Mouse (Mus musculus): Measurements from ENCODE around the gene Pla2g6.

The Pla2g6 gene

DNA sequence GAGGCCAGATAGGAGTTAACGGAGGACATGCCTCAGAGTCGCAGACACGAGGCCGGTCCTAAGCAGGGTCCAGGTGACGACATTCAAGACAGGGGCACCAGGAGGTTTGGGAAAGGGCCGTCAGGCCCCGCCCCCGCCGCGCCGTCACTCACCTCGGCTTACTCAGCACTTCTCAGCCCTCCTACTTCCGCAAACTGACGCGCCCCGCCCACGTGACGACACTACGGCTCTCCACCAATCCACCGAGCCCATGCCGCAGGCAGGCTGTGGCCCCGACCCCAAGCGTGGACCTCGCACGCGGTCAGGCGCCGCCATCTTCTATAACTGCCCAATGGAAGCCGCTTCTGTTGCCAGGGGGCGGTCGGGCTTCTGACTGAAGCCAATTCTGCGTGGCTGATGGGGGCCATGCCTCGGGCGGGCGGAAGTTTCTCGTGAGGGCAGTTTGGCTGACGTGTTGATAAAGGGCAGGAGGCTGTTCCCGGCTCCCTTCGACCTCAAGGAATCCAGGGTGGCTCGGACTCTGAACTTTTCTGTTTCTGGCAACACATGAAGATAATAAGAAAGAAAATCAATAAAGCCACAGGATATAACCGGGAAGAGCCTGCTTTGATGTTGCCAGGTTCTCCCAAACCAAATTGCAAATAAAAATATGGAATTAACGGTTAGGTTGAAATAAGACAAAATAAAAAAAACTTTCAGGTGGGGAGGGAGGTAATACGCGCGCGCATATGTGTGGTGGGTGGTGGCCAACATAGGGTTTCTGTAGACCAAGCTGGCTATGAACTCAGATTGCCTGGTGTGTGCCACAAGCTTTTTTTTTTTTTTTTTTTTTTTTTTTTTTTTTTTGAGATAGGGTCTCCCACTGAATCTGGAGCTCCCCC, at the start of gene Pla2g6:
Gene Pla2g6 (minus strand): TSS at position 333 of the 881 bp plus-strand sequence.
- peak; percentile 98 for DNase-seq

DNA sequence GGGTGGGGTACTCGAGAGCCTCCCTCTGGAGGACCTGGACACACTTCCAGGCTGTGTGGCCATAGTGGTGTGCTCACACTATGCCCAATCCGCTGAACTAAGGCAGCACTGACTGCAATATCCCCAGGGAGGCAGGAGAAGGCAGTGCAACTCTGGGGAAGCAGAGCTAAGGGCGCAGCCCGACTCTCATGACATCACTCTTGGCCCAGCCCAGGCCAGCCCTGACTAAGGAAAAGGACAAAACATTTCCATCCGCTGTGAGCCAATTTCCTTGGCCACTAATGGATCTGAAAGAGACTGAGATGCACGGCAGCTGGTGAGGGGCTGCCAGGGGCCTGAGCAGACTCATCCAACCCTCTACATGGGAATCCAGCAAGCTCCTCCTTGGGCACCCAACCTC, 49.5 kb upstream of the Pla2g6 start:
- DNase-seq: no peak

DNA sequence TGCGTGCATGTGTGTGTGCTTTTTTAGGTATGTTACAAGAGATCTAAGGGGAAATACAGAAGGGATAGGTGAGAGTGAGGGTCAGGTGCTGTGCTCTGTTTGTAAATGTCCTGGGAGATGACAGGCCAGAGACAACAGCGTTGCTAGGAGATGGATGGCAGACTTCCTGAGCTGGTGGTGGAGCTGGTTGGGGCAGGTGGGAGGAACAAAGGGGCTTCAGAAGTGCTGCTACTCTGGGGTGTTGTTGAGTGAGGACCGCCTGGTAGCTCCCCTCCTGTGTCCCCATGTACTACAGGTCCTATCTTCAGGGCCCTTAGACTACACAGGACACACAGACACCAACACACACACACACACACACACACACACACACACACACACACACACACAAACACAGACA, 46.6 kb upstream of the Pla2g6 start:
- DNase-seq: no peak

DNA sequence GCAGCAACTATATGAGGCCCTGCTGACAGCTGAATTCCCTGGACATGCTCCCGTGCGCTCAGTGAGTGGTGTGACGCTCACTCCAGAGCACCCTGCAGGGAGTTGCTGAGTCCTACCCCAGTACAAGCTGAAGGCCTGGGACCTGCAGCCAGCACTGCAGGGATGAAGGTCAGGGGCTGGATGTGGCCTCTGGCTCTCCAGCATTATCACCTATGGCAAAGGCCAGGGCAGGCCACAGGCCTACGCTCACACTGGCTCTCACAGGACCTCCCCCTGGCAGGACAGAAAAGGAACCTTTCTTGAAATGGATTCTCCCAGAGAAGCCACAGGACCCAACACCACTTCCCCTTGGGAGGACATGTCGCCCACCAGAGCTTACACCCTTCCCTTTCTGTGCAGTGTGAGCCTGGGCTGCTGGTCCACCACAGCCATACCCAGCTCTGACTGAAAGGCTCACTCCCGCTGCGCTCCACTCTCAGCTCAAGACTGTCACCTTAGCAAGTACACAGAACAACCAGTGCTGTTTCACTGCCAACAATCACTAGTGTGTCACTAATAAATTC, 42.2 kb upstream of the Pla2g6 start:
- no peak for DNase-seq

DNA sequence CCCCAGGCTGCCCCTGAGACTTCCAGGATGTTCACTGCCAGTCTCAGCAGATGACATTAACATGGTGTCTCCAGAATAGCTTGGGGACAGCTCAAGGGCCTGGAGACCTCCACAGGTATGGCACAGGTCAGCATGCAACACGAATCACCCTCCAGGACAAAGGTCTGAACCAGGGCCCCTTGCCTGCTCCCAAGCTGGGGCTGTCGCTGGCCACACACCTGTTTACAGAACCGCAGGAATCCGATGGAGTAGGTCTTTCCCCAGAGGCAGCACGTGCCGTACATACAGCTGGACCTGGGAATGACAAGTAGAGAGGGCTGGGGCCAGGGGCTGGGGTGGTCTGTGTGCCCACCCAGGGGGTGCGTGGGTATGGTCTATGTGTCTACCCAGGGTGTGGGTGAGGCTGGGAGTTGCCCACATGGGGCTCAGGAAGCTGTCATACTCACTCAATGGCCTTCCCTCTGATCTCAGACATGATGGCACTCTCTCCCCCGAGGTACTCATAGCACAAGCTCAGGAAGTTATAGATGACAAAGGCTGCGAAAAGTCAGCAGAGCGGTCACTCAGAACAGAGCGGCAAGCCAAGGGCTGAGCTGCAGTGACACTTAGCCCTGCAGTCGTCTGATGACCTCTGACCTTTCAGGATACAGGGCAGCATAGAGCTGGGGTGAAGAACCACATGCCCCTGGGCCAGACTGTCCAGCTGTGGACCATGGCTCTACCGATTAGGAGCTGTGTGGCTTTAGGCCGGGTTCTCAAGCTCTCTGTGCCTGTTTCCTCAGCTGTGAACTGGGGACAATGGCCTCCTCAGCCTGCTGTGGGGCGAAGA, 41.5 kb upstream of the Pla2g6 start:
- no peak for DNase-seq

DNA sequence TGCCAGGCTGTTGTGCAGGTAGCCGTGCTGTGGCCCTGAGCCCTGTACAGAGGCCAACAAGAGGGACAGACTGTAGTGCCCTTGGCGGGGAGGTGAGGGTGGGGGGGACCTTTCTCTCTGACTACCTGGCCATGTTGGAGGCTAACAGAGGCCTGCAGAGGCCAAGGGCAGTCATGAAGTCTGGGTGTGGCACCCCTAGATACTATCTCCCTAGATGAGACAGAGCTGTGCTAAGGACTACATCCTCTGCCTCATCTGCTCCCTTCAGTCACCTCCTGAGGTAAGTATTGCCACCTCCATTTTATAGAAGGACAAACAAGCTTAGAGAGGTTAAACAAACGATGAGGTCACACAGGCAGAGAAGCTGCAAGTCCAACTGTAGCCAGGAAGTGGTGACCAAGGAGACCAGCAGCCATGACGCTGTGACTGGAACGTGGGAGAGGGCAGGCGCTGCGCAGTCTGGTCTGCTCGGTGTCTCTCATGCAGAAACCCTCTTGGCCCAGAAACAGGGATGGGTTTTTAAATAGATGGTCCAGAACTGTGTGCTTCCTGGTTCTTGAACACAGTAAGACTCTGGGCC, 40.8 kb upstream of the Pla2g6 start:
- no peak for DNase-seq

DNA sequence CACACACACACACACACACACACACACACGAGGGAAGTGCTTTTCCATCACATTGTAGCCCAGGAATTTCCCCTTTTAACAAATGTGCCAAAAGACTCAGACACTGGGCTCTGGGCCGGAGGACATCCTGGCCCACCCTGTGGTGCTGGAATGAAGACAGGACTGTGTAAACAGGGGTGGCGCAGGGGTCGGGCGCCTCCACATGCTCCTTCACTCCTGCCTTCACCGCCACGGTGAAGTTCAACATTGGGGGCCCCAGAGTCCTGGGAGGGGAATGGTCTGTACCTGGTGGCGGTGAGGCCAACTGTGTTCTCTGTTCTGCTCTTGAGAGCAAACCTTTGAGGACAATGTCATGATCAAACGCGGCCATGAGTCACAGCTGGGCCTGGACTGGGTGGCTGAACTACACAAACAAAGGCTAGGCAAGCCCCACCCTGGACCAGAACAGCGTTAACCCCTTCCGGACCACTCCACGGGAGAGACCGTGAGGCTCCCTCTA, 40.2 kb upstream of the Pla2g6 start:
- DNase-seq: no peak

DNA sequence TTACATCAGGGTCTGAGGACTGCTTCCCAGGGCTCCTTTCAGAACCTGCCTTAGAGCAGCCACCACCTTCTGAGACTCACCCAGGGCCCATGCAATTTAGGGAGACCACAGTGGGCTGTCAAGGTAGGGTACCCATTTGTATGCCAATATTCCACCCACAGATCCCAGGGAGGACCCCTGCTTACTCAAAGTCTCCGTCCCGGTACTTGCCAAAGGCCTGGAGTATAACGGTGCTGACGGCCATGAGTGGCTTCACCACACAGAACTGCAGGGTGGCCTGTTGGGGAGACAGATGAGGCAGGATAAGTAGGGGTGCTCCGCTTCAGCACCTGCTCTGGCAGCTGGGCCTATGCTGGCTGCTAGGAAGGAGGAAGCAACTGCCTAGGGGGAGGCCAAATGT, 38.2 kb upstream of the Pla2g6 start:
- no peak for DNase-seq

DNA sequence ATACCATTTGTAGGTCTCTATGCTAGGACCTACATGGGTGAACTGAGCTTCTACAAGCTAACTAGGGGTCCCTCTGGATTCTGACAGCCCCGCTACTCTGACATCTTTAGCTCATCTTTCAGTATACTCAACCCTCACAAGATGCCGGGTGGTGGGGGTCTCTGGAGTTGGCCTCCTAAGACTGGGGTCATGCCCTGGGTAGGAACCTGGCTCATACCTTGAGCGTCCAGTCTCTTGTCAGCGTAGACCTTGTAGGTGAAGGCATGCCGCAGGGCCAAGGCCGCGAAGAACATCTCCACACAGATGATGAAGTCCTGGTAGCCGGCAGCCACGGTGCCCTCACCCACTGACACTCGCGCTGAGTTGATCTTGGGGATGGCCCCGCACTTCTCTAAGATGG, 36.9 kb upstream of the Pla2g6 start:
- no peak for DNase-seq

DNA sequence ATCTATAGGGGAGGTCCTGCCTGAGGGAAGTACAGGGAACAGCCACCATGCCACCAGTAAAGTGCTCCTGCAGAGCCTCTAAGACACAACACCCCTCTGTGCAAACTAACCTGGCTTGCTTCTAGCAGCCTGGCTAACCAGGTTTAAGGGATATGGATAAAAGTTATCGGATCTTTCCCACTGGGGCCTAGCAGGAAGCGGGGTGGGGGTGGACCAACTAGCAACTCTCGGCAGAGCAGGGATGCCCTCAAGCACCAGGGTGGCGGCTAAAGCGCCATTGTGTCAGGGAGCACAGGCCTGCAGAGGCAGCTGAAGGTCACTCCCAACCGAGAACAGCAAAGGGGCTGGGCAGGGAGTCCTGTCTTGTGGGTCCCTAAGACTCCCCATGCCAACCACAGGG, 35.9 kb upstream of the Pla2g6 start:
- no peak for DNase-seq

DNA sequence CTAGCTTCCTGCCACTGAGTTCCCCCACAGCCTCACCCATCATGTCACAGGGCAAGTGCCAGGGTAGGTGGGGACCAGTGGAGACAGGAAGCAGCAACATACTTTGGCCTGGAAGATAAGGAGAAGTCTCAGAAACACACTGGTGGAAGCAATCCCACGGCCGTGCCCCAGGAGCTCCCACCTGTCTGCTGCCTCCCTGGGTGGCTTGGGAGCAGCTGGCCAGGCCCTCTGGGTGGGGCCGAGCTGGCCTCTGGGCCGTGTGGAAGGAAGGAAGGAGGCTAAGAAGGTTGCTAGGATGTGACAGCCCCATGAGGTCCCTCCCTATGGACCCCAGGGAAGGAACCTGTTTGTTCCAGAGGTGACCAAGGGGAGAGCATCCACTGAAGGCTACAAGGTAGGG, 32.8 kb upstream of the Pla2g6 start:
- no peak for DNase-seq

DNA sequence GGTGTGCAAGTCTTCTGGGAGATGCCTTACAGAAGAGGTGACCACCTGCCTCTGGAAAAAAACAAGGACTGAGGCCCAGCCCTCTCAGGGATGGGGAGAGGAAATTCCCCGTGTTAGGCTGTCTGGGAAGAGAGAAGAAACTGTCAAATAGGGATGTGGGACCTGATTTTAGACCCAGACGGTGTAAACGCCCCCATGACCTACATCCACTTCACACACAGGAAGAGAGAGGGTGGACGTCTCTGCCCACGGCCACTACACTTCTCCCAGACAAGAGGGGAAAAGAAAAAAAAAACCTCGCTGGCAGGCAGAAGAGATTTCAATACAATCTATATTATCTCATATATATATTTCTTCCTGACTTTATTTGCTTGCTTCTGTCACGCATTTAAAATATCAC, 32.2 kb upstream of the Pla2g6 start:
- DNase-seq: no peak

DNA sequence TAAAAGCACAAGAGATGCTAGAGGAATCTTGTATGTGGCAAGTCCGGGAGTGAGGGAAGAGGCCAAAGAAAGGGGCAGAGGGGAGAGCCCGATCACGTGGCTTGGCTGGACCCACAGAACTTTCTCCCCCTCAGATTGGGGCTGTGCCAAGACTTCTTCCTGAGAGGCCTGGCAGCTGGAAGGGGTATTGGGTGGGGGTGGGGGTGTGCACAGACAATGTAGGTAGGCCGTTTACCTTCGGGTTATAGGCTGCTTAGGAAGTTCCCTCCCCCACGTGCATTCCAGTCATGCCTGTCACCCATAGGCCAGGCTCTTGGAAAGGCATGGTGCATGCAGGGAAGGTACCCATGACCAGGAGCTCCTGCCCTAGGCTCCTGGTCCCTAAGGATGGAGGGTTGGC, 31.8 kb upstream of the Pla2g6 start:
- no peak for DNase-seq

DNA sequence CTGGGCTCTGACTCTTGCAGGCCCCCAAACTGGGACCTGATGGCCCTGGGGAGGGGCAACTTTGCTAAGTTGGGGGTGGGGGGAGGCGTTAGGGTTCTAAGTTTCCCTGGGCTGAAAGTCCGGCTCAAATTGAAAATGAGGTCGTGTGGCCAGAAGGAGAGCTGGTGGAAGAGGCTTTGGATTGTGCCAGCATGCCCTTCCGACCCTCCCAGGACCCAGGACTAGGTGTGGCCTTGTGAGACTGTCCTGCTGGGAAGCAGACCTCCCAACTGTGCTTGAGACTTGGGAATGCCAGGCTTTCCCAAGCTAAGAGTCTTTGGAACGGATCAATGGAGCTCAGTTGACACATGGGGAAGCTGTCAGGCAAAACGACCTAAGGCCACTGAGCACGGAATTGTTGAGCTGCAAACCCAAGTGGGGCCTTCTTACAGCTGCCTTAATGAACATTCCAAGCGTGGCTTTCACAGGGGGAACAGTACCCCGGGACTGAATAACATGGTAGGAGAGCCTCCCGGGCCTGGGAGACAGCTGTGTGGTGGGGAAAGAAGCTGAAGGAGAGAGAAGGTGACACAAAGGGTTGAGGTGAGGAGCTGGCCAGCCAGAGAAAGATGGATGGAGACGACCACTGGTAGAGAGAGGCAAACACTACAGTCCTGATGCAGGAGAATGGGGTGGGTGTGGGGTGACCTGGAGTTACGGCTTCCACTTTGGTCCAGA, 29.9 kb upstream of the Pla2g6 start:
- DNase-seq: no peak

DNA sequence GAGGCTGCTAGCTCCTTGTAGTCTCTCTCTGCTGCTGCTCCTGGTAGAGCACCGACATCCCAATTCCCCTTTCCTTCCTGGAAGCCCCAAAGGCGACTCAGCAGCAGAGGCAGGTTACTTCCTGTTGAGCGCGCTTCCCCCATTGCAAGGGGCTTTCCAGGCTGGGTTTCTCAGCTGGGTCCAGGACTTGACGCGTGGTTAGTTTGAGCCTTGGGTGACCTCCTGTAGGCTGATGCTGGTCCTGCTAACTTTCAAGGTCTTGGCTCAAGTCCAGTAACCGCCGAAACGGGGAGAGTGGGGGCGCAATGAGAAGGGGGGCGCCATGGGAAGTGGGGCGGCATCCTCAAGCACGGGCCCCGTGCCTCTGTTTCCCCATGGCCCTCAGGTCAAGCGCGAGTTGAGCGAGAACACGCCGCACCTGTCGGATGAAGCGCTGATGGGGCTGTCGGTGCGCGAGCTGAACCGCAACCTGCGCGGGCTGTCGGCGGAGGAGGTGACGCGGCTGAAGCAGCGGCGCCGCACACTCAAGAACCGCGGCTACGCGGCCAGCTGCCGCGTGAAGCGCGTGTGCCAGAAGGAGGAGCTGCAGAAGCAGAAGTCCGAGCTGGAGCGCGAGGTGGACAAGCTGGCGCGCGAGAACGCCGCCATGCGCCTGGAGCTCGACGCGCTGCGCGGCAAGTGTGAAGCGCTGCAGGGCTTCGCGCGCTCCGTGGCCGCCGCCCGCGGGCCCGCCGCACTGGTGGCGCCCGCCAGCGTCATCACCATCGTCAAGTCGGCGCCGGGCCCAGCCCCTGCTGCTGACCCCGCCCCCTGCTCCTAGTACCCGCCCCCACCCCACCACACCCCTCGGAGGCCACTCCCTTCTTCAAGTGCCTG, 29.1 kb upstream of the Pla2g6 start:
- DNase-seq: no peak

DNA sequence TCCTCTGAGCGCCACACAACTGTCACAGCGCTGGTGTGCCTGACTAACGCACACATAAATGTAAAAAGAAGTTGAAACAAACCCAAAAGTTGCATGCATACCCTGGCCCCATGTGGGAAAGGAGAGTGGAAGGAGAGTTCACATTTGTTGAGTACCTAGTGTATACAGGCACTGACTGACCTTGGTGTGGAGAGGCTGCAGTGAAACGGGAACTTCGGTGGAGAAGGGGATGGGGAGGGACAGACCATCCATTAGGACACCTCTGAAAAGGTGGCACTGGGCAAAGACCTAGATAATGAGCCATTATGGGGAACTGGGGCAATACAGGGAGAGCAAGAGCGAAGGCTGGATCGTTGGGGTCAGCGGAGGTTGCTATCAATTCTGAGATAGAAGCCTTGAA, 28.3 kb upstream of the Pla2g6 start:
- no peak for DNase-seq

DNA sequence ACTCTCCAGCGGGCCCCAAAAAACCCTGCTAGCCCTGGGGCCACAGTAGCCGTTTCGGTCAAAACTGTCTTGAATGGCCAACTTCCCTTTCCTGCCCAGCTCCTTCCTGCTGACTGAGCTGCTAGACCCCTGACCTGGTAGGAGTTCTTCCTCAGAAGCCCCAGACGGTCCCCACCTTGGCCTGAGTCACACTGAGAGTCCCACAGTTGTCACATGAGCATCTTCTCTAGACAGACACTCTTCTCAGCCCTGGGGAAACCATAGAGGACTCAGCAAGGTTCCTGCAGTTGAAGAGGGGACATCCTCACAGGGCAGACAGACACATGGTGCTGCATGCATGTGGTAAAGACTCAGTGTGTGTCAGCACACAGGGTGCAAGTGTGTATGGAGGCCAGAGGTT, 26.4 kb upstream of the Pla2g6 start:
- no peak for DNase-seq

DNA sequence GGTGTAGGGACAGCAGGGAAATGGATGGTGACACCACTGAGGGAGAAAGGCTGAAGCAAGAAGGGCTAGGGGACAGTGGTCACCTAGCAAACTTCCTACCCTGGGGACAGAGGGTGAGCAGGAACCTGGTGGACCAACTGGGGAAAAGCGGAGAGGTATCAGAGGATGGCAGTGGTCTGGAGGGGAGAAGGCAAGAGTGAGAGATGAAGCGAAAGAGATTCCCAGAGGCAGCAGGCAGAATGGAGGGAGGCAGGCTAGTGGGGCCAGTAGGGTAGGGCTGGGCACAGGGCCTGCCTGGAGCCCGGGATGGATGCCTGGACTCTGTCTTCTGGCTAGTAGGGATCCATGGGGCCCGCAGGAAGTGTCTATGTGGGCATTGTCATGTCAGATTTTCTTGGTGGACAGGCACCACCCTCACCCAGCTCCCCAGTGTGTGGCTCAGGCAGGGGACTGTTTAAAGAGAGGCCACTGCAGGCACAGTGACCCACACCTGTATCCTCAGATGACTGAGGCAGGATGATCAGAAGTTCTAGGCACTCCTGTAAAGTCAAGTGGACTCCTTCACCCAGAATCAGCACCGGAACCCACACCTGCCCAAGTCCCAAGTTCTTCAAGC, 25.6 kb upstream of the Pla2g6 start:
- DNase-seq: no peak

DNA sequence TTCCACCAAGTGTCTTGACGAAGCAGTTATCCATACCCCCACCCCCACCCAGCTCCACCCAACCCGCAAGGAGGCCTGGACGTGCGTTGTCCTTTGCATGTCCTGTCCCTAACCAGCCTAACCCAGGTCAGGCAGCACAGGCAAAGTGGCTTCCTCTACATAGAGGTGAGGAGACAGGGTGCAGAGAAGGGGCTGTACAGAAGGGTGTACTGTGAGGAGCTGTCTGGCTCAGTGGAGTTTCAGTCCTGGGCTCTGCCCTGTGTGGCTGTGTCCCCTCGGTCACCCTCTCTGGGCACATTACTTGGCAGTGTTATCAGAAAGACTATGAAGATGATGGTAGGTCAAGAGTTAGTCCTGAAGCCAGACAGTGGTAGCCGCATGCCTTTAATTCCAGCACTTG, 24.3 kb upstream of the Pla2g6 start:
- no peak for DNase-seq

DNA sequence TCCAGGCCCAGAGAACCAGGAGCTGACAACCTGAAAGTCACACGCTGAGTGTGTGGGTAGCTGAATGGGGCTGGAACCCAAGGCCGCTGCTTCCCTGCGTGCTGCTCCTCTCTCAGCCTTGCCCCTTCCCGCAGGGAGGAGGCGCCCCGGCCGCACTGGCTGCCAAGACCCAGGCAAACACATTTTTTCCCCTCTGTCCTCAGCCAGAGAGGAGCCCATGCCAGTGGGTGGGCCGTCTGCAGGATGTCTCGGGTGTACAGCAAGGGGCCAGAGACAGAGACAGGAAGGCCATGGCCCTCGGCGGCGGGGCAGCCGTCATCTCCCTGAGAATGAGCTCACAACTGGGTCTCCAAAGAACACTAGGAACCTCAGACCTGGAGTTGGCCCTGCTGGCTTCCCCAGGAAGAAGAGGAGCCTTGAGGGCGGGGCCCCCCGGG, 23.2 kb upstream of the Pla2g6 start:
- DNase-seq: no peak

DNA sequence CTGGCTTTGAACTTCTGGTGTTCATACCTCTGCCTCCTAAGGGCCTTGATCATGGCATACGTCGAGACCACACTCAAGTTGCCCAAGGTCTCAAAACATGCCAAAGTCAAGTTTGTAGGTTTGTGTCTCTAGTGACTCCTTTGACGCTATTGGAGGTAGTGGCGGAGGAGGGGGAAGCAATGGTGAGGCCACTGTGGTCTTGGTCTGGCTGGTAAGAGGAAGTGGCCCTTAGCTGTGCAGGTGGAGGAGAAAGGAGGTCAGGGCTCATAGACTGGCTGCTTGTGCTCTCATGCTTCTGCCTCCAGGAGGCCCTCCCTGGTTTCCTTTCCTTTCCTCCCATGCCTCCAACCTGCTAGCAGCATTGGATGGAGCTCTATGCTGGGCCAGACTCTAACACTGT, 22.7 kb upstream of the Pla2g6 start:
- no peak for DNase-seq

All from cerebellum, adult 9-10 months (tissue).